Mouse (Mus musculus) bone marrow macrophage, adult 2 months (primary cell): ENCODE data around the gene Plekhm1. TPM values are rescaled to one million over a fixed set of nuclear protein-coding genes. Genes with fewer than 3 reads are reported as not detected.
"Not testable (repeated sequence)": the region's sequence is repeated elsewhere in the genome, so short reads cannot be mapped to it uniquely, and the experiment has no call there.

Source experiments
- H3K27ac ChIP-seq: 2 replicates; pipeline ENCODE4 v1.5.1; 2012; ENCODE audit warnings: low read depth, low read length; ENCODE audit not compliant: insufficient read depth
- H3K4me1 ChIP-seq: 2 replicates; pipeline ENCODE4 v1.6.1; 2012; ENCODE audit warnings: low read length; ENCODE audit not compliant: control insufficient read depth, insufficient read depth
- H3K4me3 ChIP-seq: 2 replicates; pipeline ENCODE4 v1.5.1; 2012; ENCODE audit warnings: mild to moderate bottlenecking, low read length, moderate library complexity; ENCODE audit not compliant: insufficient read depth
- CTCF ChIP-seq: IDR thresholded peaks from 2 replicates; pipeline ENCODE4 v1.5.1; 2012; ENCODE audit warnings: low read depth, mild to moderate bottlenecking, low read length, moderate library complexity
- POLR2A ChIP-seq: IDR thresholded peaks from 2 replicates; pipeline ENCODE4 v1.6.1; 2012; ENCODE audit warnings: mild to moderate bottlenecking, low read depth, low read length, borderline replicate concordance
- polyA plus RNA-seq: library from polyadenylated mRNA; stranded (reverse); fragments of >200 nt; gene quantifications from 2 replicates; pipeline ENCODE4 v1.2.4, GENCODE M21; 2012; ENCODE audit not compliant: missing spikeins, insufficient read depth, insufficient read length

The Plekhm1 gene
- polyA plus RNA-seq, 1 experiment = 75.0 TPM

DNA sequence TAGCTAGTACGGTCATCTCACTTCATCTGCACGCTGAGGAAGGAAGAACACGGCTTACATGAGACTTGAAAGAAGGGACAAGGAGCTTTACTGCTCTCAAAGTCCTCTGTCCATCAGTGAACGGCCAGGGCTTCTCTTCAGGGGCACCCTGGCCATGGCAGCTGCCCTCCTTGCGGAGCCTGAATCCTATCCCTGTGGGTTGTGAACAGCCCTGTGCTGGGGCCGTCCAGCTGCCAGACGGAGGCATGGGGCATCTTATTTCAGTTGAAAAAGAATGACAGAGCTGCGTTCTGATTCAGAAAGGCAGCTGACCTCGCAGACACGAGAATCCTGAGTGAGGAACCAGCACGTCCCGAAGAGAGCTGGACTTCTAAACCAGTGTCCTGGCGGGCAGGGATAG, 3.6 kb downstream of the Plekhm1 start:
- no peak for TF ChIP-seq POLR2A
- no peak for TF ChIP-seq CTCF
- Histone ChIP-seq H3K27ac (no peak overlapping the region), H3K4me1 (peaks cover 49% of the 10 kb centered on the region), H3K4me3 (no peak overlapping the region)

GRCm38 (mm10) chr11:103407136-103407535, 5.4 kb downstream of the Plekhm1 start:
- not testable (repeated sequence) for H3K27ac ChIP-seq, H3K4me3 ChIP-seq
- peaks cover 45% of the 10 kb centered on the region for H3K4me1 ChIP-seq

DNA sequence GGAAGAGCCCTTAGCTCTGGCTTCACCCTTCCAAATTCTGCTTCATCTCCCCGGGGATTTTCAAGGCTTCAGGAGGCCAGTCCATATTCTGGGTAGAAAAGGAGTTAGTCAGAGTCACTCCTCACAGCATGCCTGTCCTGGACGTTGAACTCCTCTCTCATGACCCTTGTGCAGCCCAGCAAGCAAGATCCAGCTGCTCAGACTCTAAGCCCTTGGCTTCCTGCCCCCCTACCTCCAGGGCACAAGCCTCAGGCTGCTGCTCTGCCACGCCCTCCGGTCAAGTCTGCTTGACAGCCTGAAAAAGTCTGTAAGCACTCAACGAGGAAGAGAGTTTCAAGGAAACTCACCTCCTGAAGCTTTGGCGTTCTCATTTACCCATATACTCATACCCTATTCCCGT, 5.9 kb downstream of the Plekhm1 start:
- H3K4me1 ChIP-seq = peaks cover 45% of the 10 kb centered on the region
- H3K4me3 ChIP-seq = no peak overlapping the region
- no peak for TF ChIP-seq POLR2A
- TF ChIP-seq CTCF = no peak
- peak overlapping the region; percentile 16; the same call in 1 of the 2 replicates for H3K27ac ChIP-seq

DNA sequence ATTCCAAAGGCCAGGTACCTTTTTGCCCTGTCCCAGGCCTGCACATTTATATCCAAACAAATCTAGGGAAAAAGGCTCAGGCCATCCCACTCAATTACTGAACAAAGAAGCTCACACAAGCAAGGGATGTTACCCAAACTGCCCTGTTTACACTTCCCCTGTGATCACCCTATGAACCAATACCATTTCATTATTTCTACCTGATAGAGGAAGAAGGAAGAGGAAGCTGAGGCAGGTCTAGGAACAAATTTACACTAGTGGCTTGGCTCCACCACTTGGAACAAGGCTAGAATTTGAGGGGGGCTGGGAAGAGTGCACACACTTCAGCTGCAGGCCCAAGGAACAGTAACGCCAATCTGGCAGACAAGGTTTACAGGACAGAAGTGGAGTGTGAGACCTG, 6.7 kb downstream of the Plekhm1 start:
- Histone ChIP-seq H3K4me3 (no peak overlapping the region), H3K4me1 (peaks cover 42% of the 10 kb centered on the region), H3K27ac (peak overlapping the region; percentile 0; the same call in 1 of the 2 replicates)
- TF ChIP-seq POLR2A (no peak), CTCF (no peak)

GRCm38 (mm10) chr11:103404618-103405017, 7.9 kb downstream of the Plekhm1 start:
- Histone ChIP-seq H3K27ac (peak overlapping the region; percentile 91), H3K4me1 (peaks cover 38% of the 10 kb centered on the region)

DNA sequence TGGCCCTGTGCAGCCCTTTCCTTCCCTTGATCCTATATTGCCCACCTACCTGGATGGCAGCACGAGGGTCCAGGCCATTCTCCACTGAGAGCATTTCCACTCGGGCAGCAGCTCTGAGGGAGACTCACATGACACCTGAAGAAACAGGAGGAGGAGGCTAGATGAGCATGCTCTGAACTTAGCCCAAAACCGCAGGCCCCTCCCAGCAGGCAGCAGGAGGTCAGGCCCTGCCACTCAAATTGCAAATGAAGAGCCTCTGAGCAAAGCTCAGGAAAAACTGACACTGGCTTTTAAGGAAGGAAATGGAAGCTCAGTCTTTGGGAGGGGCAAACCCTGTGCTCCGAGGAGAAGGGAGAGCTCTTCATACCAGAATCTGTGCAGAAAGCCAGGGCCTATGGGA, 8.7 kb downstream of the Plekhm1 start:
- Histone ChIP-seq H3K4me1 (peaks cover 41% of the 10 kb centered on the region), H3K4me3 (peak overlapping the region; percentile 79), H3K27ac (peak overlapping the region; percentile 99)
- TF ChIP-seq CTCF = no peak
- TF ChIP-seq POLR2A = no peak

More at GRCm38 (mm10) chr11:103404618-103405017, 7.9 kb downstream of the Plekhm1 start:
- H3K4me3 ChIP-seq = no peak overlapping the region
- no peak for TF ChIP-seq POLR2A
- TF ChIP-seq CTCF = no peak

- Histone ChIP-seq H3K4me1 (peaks cover 47% of the 10 kb centered on the region), H3K27ac (peak overlapping the region; percentile 99), H3K4me3 (peak overlapping the region; percentile 79)
- TF ChIP-seq CTCF = no peak
- TF ChIP-seq POLR2A = no peak
Measured at GRCm38 (mm10) chr11:103402738-103403137, 9.7 kb downstream of the Plekhm1 start.

GRCm38 (mm10) chr11:103402198-103402597, 10.3 kb downstream of the Plekhm1 start:
- Histone ChIP-seq H3K27ac (peak overlapping the region; percentile 99), H3K4me3 (peak overlapping the region; percentile 79), H3K4me1 (peaks cover 46% of the 10 kb centered on the region)
- no peak for TF ChIP-seq POLR2A
- TF ChIP-seq CTCF = peak; percentile 74

DNA sequence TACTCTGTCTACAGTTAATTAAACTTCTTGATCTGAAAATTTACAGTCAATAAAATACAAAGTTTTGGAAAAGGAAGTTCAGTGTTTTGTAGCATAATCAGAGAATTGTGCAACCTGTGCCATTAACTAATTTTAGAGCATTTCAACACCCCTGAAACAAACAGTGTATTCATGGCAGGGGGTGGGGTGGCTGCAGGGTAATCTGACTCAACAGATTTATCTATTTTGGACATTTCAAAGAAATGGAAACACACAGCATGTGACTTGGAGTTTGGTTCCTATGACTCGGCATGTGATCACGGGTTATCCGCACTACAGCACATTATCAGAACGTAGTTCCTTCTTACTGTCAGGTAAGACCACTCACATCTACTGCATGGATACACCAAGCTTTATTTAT, 12.5 kb downstream of the Plekhm1 start:
- H3K4me1 ChIP-seq = peaks cover 48% of the 10 kb centered on the region
- H3K4me3 ChIP-seq = peak overlapping the region; percentile 44
- peak overlapping the region; percentile 100 for H3K27ac ChIP-seq
- TF ChIP-seq POLR2A (no peak), CTCF (no peak)

- Histone ChIP-seq H3K4me3 (peak overlapping the region; percentile 18; the same call in 1 of the 2 replicates), H3K27ac (peak overlapping the region; percentile 100), H3K4me1 (peaks cover 50% of the 10 kb centered on the region)
- TF ChIP-seq POLR2A = no peak
- peak; percentile 34; the same call in 1 of the 2 replicates for TF ChIP-seq CTCF
Measured at GRCm38 (mm10) chr11:103399050-103399449, 13.4 kb downstream of the Plekhm1 start.

- H3K4me1 ChIP-seq = peaks cover 68% of the 10 kb centered on the region
- no peak for TF ChIP-seq CTCF
- no peak for TF ChIP-seq POLR2A
- no peak overlapping the region for H3K4me3 ChIP-seq
- H3K27ac ChIP-seq = peak overlapping the region; percentile 42
Measured at GRCm38 (mm10) chr11:103396682-103397081, 15.8 kb downstream of the Plekhm1 start.
